Mouse (Mus musculus) gonadal fat pad, adult 2 months (tissue): ENCODE measurements at regions not wholly inside any gene's neighbourhood (a gene's known extent, or its start where the extent isn't known, plus 50 kb on each side); places are given as distances from the start of the nearest gene placed in this dataset.

Source experiments
- DNase-seq: peaks from one replicate; pipeline ENCODE4 v3.0.0-alpha.2; 2012; ENCODE audit warnings: low read depth

DNA sequence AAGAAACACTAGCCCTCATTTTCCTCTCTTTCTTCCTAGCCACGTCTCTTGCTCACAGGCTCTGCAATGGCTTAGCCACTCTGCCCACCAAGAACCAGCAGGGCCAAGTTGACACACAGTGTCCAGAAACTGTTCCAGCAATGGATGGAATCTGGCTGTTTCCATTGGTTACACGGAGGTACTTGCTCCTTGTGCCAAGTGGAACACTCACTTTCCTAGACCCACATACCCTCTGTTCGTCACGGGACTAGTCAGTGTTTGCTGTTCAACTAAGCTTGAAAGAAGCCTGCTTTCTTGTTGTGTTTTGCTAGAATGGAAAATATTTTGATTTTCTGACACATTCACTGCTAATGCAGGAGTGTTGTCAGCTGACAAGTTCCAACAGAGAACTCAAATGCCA lies 575.7 kb upstream of the Gulo start:
- DNase-seq = no peak

- DNase-seq = no peak
Observed at GRCm38 (mm10) chr14:66579904-66580492, 571.0 kb upstream of the Gulo start.

DNA sequence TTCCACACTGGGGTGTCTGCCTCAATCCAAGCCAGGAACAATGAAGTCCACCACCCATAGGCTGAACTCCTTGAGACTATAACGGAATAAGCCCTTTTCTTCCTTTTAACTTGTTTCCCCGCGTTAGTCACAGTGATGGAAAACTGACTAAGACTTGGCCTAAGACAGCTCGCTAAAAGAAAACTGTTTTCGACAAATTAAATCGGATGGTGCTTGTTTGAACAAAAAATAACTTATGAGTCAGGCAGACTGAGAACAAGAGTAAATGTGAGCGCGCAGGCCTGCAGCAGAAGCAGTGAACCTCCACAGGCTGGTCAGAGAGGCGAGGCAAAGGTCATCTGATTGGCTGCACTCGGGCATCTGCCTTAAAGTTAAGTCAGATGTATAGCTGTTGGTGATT lies 557.6 kb upstream of the Gulo start:
- no peak for DNase-seq

- no peak for DNase-seq
Observed at GRCm38 (mm10) chr14:66562744-66563143, 553.7 kb upstream of the Gulo start.

- DNase-seq = no peak
Observed at GRCm38 (mm10) chr14:66561715-66562114, 552.7 kb upstream of the Gulo start.

GRCm38 (mm10) chr14:66561042-66561590 lies 552.1 kb upstream of the Gulo start:
- DNase-seq = no peak

DNA sequence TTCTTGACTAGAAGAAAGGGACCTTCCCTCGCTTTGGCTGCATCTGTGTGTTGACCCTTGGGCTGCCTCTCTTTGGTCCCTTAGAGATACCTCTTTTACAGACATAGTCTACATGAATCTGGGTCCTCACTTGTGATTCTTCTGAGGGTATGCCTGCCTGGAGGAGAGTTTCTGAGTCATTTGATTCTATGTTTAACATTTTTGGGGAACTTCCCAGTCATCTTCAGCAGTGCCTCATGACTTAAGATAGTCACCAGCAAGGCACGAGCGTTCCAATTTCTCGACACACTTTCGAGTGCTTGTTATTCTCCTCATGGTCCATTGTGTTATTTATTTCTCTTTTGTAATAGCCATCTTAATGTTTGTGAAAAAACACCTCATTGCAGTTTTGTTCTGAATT lies 549.4 kb upstream of the Gulo start:
- no peak for DNase-seq

DNA sequence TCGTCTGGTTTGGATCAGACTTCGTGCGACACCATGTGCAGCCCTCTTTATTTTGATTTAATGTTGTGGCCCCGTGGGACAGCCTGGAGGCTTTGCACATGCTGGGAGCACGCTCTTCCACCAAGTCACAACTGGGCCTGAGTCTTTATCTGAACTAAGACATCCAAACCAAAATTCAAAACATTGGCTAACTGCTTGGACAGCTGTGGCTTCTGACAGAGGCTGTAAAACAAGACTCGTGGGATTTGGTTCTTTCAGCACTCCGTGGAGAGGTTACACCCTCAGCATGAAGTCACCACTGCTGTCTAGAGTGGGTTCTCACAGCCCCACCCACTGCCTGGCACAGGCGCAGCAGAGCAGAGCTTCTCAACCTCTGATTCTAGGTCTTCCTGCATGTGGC lies 548.6 kb upstream of the Gulo start:
- no peak for DNase-seq

DNA sequence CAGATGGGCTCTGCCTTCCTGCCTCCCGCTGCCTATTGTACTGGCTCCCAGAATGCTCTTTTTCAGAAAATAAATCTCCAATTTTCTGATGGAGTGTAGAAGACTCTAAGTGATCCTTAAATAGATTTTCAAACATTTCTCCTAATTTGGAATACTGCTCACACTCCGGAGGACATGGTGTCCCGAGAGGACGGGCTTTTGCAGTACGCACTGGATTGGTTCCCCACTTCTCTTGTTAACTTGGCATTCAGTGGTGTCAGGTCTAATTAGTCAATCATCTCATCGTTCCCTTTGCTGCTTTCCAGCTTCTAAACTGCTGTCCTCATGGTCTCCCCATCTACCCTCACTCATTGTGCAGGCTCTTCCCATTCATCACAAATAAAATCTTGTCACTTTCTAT lies 529.5 kb upstream of the Gulo start:
- DNase-seq = no peak

DNA sequence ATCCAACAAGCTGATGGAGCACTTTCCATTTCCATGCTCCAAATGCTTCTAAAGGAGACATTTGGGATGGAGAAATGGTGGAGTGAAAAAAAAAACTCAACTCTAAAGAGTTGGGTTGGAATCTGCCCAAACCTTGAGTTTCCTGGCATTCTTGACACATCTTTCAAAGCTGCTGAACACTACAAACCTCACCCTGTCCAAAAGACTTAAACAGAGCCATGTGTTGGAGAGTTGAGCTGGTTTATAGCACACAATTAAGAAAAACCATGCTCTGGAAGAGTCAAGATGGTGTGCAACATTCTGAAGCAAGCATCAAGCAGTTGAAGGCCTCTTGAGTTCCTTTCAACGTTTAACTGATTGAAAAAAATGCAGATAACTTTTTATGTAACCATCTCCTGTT lies 525.7 kb upstream of the Gulo start:
- no peak for DNase-seq

DNA sequence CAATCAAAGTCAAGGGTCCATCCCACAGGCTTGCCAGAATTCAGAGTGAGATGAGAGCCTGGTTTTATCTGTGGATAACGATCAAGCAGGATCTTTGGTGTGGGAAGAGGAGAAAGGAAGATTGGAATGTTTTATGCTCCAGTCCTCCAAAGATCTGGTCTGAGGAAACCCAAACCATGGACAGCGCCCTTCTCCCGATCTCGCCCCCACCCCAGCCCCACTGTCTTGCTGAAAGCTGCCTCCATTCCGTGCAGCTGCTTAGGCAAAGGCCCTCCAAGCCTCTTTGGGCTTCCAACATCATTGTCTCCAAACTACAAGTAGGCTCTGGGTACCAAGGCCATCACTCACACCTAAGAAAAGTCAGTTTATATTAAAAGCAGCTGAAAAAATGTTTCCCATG lies 519.1 kb upstream of the Gulo start:
- DNase-seq = no peak

GRCm38 (mm10) chr14:66527061-66527460 lies 518.1 kb upstream of the Gulo start:
- DNase-seq = no peak

DNA sequence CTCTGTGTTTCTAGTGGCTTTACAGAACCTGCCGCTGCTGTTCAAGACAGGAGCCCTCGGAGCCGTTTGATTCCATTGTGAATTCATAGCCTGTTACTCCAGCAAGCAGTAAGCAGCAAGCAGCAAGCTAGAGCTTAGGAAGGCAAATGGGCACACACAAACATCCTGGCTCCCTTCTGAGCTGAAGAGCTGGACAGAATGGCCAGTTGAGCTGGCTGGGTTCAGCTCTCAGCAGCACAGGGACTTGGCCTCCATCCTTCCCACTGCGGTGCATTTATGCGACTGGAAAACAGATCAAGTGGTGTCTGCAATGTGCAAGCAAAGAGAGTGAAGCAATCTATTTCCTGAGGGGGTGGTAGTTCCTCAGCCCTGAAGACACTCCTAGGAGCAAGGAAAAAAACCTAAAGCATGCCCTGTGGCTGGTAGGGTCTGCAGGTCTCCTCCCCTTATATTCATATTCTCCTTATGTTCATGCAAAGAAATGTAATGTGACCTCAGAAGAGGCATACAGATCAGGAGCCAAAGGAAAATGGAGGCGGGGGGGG lies 513.9 kb upstream of the Gulo start:
- DNase-seq = no peak

GRCm38 (mm10) chr14:66521836-66522629 lies 513.0 kb upstream of the Gulo start:
- peak; percentile 12 for DNase-seq

DNA sequence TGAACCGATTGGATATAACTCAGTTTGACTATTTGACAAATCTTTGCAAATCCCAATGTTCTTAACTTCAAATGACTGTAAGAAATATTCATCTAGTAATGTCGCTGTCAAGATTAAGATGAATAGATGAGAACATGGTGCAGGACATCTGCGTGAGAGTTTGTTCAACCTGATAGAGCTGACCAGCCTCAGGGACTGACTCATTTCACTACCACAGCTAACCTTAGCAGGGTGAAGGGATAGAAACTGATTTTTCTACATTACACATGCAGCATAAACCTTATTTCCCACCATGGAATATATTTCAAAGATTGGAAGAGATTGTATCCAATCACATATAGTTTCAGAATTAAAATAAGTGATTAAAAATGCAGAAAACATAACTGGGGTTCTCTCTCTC lies 507.8 kb upstream of the Gulo start:
- DNase-seq = no peak

GRCm38 (mm10) chr14:66510750-66511149 lies 501.7 kb upstream of the Gulo start:
- DNase-seq = no peak

DNA sequence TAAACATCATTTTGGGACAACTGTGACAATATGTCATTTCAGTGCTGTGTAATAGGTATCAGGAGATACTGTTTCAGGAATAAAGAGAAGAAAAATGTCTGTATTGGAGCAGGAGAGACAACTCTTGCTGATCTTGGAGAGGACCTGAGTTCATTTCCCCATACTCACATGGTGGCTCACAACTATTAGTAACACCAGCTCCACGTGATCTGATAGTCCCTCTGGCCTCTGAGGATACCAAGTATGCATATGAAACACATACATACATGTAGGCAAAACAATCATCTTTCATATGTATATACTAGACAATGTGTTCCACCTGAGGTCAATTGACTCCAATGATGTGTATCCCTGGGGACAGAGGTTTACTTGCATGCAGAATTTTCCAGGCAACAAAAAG lies 501.2 kb upstream of the Gulo start:
- no peak for DNase-seq

GRCm38 (mm10) chr14:66509706-66510105 lies 500.7 kb upstream of the Gulo start:
- no peak for DNase-seq

DNA sequence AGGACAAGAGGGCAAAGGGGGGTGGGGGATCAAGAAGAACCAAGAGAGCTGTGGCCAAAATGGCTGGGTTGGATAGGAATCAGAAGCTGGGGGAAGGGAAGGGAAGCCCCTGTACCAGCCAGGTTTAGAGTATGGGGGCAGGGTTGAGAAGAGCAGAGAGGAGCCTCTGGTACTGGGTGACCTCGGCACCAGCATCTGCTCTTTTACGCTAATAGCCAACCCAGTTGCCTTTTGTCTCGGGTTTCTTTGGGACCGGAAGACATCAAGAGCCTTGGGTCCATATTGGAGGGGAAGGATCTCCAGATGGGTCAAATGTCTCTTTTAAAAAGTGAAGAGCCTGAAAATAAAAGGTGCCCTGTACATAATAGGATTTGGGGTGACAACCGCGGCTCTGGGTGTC lies 493.0 kb upstream of the Gulo start:
- DNase-seq = no peak

GRCm38 (mm10) chr14:66499896-66500295 lies 490.9 kb upstream of the Gulo start:
- DNase-seq = no peak

DNA sequence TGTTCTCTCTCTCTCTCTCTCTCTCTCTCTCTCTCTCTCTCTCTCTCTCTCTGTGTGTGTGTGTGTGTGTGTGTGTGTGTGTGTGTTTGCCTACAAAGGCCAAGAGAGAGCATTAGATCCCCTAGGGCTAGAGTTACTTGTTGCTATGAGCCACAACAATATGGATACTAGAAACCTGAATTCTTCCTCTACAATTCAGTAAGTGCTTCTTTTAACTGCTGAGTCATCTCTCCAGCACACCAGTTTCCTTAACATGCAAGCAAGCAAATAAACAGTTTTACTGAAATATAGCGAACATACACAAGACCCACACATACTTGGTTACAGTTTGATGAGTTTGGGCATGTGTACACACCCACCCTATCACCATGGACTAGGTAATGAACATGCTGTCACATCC lies 486.1 kb upstream of the Gulo start:
- DNase-seq = no peak

- no peak for DNase-seq
Observed at GRCm38 (mm10) chr14:66494518-66494923, 485.5 kb upstream of the Gulo start.

DNA sequence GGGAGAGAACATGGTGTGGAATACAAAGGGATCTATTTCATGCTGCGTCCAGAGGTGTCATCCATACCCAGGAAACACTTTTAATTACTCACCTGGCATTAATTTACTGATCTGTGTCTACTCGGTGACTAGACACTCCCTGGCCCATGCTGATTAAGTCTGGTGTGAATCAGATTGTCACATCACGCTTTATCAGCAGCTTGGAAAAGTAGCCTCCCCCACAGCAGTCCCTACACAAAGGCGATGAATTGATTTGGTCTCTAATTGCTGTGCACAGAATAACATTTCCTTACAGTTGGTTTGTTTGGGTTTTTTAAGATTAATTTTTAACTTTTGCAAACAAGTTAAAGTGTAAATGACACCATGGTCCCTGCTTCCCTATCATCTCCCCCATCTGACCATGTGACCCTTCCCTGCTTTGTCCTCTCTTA lies 484.7 kb upstream of the Gulo start:
- no peak for DNase-seq
